Mouse (Mus musculus) cerebellum, adult 11-12 months (tissue): ENCODE data around the gene Atp6v0b.
A peak's percentile ranks its signal among the peaks of the same experiment; 100 is the strongest.

Source experiments
- DNase-seq: peaks from one replicate; pipeline ENCODE4 v3.0.0; 2022

Atp6v0b gene

DNA sequence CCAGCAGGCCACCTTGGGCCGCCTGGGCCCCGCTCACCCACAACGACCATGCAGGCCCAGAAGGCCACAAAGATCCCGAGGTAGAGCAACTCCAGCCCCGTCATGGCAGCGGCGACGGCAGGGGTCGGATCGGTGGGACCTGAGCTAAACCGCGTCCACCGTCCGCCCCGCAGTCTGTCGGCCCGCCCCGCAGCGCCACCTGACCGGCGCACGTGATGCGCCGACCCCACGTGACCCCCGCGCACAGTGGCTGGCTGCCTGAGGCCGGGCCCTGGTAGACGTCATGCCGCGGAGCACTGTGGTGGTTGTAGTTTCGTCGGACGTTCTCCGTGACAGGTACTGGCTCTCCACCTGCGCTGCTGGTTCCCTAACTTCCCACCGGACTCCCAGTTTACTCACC lies at the start of gene Atp6v0b:
TSS of gene Atp6v0b (minus strand) at position 201 of the 400 bp plus-strand sequence.
- peak; percentile 95 for DNase-seq

DNA sequence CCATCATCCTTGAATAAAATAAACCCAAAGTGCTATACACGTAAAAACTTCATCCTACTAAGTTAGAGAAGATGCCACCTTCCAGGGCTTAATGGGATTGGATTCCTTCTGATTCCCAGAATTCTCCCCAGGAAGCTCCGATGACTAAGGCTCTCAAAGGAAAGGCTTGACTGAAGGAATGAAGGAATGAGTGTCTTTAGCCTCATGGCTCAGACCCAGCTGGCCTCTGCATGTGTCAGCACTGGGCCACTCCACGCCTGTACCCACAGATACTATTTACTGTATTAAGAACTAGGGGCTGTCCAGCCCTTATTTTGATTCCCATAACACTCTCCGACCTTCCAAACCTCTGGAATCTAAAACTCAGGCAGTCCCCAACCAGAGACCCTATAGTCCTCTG lies 46.9 kb upstream of the Atp6v0b start:
- no peak for DNase-seq

DNA sequence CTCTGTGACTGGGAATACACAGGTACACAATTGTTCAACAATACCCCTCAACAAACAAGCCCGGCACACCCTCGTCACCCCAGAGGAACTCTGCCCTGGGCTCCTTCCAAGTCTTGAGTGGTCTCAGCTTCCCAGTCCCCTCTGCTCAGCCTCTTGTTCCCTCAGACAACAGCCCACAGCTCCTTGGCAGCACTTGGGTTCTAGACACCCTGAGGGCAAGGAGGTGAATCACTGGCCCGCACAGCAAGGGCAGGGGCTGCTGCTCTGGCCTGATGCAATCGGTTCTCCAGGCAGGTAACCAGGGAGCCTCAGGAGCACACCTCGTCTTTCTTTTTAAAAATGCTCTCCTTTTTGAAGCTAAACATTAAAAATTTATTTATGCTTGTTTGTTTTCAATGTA lies 46.1 kb upstream of the Atp6v0b start:
- no peak for DNase-seq

DNA sequence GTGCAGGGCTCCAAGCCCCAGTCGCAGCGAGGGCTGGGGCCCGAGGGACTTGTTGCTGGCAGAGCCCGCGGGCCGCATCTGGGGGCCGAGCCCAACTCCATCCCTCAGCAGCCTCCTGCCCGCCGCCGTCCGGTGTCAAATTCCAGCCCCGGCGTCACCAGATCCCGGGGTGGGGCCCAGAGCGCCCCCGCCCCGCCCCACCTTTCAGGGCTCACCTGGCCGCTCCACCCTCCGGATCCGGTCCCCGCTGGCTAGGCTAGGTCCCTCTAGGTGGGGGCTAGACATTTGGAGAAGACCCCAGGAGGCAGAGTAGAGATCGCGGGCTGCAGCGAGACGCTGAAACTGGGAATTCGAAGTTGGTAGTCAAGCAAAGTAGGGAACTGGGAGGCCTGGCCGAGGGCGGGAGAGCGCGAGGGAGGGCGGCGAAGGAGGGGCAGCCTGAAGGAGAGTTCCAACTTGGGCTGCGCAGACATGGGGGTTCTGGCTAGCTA lies 42.3 kb upstream of the Atp6v0b start, which contains the start of gene Artn:
TSS of gene Artn (minus strand) at position 373 of the 491 bp plus-strand sequence.
- DNase-seq, result peak; percentile 30

DNA sequence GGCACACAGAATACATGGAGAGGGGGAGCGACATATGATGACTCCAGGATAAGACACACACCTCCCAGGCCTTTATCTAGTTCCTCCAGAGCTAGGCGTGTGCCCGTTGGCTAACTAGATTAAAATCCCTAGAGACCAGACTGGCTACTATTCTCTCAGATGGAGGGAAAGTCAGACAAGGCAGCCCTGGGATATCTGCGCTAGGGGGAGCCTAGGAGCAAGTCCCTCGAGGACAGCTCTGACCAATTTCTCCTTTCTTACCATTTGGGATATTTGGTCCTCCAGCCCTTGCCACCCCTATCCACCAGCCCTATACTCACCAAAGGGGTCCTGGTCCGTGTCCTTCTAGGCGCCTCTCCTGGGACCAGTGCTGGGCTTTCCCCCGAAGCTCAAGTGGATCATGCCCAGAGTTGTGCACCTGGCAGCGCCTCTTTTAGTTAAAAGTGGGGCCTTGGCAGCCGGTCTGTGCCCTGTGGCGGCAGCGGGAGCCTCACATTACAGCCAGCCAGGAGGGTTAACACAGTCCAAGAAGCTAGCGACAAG lies 41.6 kb upstream of the Atp6v0b start:
- DNase-seq, result peak; percentile 45

DNA sequence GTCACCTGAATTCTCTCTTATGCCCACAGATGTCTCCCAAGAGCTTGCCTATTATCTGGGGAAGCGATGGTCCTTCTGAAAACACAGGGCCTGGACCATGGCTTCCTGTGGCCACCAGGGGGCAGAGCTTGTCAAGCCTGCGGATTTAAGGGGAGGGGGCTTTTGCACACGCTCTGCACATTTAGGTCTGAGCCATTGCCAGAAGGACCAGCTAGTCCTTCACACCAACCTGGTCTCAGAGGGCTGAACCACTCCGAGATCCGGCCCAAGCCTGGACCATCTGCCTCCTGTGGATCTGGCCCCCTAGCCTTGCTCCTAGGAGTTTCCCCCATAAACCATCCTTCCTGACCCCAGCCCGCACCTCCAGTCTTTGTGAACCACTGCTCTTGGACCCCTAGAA lies 41.1 kb upstream of the Atp6v0b start:
- peak; percentile 38 for DNase-seq

DNA sequence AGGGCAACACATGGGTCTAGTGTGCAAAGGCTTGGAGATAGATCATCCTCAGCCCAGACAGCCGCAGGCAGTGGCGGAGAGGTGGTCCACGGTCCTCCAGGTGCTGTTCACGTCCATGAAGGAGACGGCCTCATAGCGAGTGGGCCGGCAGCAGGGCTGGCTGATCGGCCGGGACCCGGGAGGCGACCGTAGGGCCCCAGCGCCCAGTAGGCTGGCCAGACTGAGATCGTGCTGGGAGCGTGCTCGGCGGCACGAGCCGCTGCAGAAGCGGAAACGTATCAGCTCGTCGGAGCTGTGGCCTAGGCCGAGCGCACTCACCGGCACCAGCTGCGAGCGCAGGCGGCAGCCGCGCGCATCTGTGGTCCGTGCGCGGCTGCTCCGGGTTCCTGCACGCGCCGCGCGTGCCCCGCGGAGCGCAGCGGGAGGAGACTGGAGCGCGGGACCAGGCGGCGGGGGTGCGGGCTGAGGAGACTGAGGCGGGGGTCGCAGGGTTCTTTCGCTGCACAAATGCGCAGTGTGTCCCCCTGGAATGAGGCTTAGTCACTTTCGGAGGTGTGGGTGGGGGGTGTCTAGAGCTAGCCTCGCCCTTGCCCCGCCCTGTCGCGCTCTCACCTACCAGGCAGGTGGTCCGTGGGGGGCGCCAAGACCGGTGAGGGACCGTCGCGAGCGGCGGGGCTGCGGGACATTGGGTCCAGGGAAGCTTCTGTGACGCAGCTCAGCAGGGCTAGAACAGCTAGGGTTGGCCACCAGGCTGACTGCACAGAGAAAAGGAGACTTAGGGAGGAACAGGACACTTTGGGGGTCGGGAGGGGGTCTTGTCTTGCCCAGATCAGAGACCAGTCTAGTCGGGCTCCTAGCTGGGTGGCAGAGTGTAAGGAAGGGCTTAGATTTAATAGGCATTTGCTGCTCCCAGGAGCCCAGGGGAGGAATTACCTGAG lies 39.7 kb upstream of the Atp6v0b start:
- DNase-seq, result peak; percentile 57

DNA sequence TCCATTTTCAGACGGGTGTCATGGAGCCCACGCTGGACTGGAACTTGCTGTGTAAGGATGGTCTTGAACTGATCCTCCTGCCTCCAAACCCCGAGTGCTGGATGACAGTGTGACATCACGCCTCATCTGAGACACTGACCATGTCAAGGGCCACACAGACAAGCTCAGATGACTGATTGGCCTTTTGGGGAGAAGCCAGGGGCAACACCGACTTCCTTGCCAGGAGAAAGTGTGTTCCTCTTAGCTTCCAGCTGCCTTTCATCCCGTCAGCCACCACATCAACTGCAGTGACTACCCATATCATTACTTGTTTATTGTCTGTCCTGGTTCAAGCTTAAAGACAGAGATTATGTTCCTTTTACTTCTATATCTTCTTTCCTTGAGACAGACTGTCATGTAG lies 37.8 kb upstream of the Atp6v0b start:
- DNase-seq, result no peak

DNA sequence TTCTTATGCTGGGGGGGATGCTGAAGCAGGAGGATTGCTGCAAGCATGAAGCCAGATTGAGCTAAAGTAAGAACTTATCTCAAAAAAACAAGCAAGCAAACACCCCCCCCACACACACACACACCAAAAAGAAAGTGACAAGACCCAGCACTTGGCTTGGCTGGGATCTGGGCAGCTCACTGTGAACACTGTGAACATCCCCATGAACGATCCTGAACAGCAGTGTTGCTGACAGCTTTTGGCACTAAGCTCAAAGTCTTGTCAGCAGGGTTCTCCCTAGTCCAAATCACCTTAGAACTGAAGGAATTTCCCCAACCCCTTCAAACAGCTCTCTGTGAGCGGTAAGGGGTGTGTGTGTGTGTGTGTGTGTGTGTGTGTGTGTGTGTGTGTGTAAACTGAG lies 36.3 kb upstream of the Atp6v0b start:
- no peak for DNase-seq

DNA sequence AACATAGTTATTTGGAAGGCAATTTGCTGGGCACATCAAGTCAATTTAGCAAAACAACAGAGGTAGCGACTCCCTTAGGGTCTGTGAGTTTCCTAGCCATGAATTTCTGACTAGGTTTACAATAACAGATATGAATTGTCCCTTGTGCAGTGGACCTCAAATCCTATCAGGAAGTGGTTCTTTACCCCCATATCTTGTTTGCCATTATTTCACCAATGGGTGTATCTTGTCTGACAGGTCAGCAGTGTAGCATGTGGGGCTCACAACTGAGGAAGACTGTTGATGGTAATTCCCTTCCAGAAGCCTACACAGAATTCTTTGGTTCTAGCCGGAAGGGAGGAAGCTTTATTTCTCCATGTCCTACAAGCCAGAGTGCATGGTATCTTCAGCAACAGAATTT lies 34.2 kb upstream of the Atp6v0b start:
- DNase-seq, result no peak

DNA sequence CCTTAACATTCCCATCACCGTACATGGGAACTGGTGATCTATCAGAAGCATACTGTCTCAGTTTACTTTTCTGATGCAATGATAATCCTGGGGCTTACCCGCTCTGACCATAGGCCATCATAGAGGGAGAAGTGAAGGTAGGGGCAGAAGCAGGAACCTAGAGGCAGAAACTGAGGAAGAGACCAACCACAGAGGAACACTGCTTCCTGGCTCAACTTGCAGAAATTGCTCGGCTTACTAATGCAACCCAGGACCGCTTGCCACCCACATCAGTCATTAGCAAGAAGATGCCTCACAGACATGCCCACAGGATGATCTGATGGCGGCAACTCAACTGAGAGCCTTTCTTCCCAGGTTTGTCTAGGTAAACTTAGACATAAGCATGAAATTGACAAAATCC lies 31.6 kb upstream of the Atp6v0b start:
- no peak for DNase-seq

DNA sequence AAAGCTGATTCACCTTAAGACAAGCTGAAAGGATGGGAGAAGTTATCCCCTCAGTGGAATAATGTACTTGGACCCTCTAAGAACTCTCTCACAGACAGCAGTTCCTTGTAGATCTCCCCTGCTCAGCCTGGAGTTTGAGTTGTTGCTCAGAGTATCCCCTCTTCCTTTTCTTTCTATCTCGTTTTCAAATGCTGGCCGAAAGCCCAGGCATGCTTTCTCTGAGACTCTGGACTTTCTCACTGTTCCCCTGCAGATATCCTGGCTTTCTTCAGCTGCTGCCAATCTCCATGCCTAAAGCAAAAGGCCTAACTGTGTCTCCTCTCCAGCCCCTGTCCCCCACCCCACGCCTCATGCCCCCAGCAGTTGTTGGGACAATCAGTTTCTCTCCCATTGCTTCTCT lies 31.1 kb upstream of the Atp6v0b start:
- DNase-seq, result no peak

DNA sequence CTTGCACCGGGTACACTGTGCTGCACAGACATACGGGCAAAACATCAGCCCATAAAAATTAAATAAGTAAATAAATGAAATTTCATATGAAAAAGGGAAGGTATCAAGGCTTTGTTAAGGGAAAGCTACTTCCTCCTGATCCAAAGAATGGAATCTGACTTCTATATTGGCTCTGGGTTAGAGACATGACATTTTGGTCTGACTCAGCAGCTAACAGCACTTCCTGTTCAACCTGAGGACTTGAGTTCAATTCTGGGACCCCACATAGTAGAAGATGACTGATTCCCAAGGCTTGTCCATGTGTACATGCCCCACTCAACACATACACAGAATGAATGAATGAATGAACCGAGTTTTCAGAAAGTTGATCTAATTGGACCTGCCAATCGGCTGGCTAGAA lies 30.7 kb upstream of the Atp6v0b start:
- DNase-seq, result no peak

DNA sequence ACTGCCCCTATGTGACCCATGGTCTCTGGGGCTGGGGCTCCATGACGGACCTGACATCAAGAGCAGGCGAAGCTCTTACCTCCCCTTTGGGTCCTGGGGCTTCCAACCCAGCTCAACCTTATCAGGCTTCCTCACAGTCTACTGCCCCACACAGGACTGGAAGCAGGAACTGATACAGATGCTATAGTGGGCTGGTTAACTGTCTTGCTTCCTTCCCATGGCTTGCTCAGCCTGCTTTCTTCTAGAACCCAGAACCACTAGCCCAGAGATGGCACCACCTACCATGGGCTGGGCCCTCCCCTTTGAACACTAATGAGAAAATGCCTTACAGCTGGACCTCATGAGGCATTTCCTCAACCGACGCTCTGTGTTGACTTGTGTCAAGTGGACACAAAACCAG lies 30.3 kb upstream of the Atp6v0b start:
- DNase-seq, result no peak

DNA sequence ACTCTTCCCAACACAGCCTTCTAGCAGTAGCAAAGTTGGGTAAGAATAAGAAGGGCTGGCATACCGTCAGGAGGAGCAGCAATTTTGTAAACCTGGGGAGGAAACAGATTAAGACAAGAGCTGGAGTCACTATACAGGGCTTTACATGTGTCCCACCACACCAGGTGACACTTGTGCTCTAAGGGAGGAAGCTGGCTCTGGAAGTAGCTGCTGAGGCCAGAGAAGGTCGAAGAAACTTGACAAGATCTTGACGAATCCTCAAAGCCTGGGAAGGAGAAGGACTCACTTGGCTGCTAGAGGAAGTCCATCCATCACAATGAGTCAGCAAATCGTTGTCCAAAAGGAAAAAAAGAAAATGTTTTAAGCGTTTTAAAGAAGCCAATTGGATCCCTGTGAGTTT lies 29.3 kb upstream of the Atp6v0b start:
- no peak for DNase-seq

DNA sequence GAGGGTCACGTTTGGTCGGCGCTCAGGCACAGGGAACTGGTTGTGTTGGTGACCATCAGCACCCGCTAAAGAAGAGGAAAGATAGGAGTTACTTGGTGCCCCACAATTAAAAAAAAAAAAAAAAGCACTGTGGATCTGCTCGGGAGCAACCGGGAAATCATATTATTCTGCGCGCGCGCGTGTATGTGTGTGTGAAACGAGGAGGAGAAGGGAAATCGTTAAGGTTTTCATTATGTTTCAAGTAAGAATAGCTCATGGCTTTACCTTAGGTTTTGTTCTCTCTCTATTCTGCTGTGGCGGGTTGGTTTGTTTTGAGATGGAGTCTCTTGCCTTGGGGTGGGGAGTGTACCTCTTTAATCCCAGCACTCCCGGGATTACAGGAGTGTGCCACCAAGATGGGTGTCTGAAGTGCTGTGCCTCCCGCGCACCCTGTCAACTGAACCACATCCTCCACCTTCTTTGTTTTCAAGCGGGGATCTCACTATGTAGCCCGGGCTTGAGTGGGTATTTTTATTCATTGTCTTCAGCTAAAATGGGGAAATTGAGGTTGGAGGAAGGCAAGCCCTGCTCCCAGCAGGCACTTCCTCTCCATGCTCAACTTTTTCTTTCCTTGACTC lies 28.5 kb upstream of the Atp6v0b start:
- no peak for DNase-seq

DNA sequence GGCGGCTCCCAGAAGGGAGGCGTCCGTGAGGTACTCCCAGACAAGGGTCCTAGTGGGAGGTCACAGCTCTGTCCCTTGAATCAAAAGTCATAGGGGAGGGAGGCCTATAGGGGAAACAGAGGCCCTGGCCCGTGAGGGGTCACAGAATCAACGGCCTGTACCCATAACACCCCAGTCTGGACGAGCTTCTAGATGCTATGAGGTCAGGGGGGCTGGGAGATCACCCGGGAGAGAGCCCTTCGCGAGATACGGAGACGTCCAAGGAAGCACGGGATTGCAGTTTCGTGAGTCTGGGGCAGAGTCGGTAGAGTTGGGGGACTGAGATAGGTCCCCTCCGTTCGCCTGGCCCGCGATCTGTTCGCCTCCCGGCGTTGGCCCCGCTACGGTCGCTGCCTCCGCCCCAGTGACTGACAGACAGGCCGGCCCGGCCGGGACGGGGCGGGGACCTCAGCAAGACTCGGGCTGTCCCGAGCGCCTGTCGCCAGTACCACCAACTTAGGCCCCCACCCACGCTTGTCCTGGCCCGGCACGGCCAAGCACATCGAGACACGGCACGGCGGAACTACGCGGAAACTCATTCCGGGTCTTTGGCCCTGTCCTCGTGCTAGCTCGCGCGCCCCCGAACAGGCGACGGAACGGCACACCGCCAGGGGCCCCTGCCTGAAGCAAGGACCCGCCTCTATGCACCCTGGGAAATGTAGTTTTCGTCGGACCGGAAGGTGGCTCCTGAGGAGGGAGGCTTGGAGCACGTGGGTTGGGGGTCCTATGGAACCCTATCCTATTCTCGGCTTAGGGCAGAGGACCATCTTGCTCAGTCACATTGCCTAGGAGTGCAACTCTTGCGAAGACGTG lies 27.7 kb upstream of the Atp6v0b start, which contains the start of gene Ipo13:
TSS of gene Ipo13 (minus strand) at position 409 of the 852 bp plus-strand sequence.
- DNase-seq, result peak; percentile 93

DNA sequence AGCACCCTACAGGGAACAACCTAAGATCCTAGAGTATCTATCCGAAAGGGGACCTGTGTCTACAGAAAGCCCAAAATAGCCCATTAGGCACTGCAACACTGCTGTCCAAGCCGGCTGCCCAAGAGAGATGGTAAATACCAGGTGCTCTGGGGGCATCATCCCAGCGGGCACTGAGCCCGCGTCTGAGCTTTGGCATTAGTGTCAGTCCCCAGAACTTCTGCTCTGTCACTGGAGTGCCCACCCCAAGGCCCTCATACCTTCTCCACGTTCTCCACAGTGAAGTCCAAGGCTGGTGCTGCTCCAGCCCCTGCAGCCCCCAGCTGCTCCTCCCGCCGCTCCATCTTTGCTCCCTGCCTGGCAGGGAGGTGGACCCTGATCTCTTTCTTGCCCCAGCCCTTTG lies 26.9 kb upstream of the Atp6v0b start:
- DNase-seq, result peak; percentile 82

DNA sequence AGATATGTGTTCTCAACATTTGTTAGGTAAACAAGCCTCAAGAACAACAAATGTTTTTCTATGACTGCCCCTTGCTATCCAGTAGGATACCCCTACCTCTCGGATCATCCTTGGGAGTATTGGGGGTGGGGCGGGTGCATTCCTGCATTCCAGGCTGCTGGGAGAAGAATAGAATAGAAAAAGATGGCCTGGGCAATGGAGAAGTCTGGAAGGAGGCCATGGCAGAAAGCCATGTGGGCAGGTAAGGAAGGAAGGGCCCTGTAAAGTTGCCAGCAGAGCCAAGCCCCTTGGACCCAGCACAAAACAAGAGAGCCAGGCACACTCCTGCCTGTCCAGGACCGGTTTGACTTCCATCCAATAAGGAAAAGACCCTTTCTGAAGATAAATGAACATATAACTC lies 26.3 kb upstream of the Atp6v0b start:
- peak; percentile 90 for DNase-seq

DNA sequence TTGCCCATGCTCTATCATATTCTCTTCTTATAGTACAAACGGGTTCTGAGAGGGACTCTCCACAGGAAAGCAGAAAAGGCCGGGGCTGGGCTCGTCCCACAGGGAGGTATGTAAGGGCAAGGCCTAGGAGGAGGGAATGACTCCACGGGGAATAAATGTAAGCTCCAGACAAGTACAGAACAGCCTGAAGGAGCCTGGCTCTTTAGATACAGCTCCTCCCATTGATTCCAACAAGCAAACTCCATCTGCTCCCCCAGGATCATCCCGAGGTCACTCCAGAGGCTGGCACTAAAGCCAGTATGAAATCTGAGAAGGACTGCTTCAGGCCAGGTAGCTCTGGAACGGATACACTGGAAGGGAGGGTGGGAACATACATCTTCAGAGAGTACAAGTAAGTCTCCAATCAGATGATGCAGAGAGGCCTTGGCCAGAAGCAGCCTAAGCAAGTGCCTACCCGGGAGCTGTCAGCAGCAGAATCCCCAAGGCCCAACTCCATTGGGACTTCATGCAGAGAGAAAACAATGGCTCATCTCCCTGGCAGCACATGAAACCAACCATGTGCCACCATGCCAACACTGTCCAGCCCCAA lies 25.6 kb upstream of the Atp6v0b start:
- peak; percentile 73 for DNase-seq

DNA sequence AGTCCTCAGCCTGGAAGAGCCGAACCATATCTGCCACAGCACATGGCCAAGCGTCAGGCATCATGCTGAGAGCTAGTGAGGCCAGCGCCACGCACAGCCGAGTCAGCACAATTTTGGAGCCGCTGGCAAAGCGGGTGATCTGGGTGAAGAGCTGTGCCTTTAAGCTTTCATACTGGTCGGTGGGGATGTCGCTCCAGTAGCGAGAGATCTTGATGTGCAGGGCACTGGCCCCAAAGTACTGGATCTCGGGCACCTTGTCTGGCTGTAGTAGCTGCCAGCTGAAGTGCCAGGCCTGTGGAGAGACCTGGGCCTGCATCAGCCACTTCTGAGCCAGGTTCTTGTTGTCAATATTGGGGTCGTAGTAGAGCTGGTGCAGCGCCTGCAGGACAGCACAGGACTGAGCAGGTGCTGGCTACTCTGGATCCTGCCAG lies 25.0 kb upstream of the Atp6v0b start:
- DNase-seq, result peak; percentile 81

DNA sequence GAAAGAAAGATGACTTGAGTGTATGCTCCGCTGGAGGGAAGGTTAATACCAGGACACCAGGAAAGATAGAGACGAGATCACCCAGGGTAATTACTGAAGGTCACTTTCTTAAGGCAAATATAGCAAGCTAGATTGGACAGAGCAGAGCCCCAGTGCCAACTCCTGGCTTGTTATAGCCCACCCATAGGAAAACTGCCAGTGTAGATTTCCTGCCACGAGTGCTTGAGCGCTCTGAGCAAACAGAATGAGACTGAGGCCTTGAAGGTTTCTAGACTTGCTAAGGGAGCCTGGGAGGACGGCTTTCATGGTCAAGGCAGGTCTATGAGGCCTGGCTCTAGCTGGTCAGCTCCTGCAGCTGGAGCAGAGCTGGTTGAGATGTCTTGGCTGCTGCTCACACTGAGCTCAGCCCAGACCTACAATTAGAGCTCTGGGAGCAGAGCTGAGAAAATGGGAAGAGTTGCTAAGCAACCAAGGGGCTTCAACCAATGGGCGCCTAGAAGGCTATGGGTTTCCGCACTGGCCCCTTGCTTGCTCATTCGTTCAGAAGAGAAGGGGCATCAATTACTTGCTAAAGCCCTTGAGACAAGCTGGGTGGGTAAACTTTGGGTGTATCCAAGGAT lies 21.8 kb upstream of the Atp6v0b start:
- DNase-seq, result no peak
